Mouse (Mus musculus) hindbrain, embryonic 10.5 days (tissue): ENCODE results near the gene Morn4. TPM values are rescaled to one million over a fixed set of nuclear protein-coding genes. Genes with fewer than 3 reads are reported as not detected.
A peak's percentile ranks its signal among the peaks of the same experiment; 100 is the strongest.

Source experiments
- DNase-seq: peaks from one replicate; pipeline ENCODE4 v3.0.0-alpha.2; 2017; ENCODE audit warnings: low spot score
- H3K27ac ChIP-seq: fragments of 300-500 bp; sonication (generic); 2 replicates; pipeline ENCODE4 v1.5.1; 2016; ENCODE audit warnings: mild to moderate bottlenecking, moderate library complexity
- H3K27me3 ChIP-seq: fragments of 300-500 bp; sonication (generic); 2 replicates; pipeline ENCODE4 v1.6.1; 2016; ENCODE audit warnings: mild to moderate bottlenecking; ENCODE audit not compliant: poor library complexity, insufficient read depth, severe bottlenecking
- H3K36me3 ChIP-seq: fragments of 300-500 bp; sonication (generic); 2 replicates; pipeline ENCODE4 v1.6.1; 2016; ENCODE audit warnings: mild to moderate bottlenecking, moderate library complexity
- H3K4me1 ChIP-seq: fragments of 300-500 bp; sonication (generic); replicated peaks from 2 replicates; pipeline ENCODE4 v1.6.1; 2016; ENCODE audit warnings: mild to moderate bottlenecking
- H3K4me3 ChIP-seq: fragments of 300-500 bp; sonication (generic); 2 replicates; pipeline ENCODE4 v1.5.1; 2016; ENCODE audit warnings: mild to moderate bottlenecking, moderate library complexity
- H3K9me3 ChIP-seq: fragments of 300-500 bp; sonication (generic); 2 replicates; pipeline ENCODE4 v1.6.1; 2016; ENCODE audit warnings: mild to moderate bottlenecking, moderate library complexity
- WGBS: fragments of 180-500 bp; shearing (Covaris S2); methylation state at CpG from one replicate; pipeline ENCODE4 v1.1.7; 2016; 5-methylcytosine and 5-hydroxymethylcytosine counted together
- polyA plus RNA-seq: library from polyadenylated mRNA; unstranded; fragments of >200 nt; fragmentation: Nextera tagmentation; extraction: Ambion mirVana; gene quantifications from 2 replicates; pipeline ENCODE4 v1.2.1, GENCODE M21; 2016

Morn4 gene
- polyA plus RNA-seq, 1 experiment from 2014 or later = 73.6 TPM

DNA sequence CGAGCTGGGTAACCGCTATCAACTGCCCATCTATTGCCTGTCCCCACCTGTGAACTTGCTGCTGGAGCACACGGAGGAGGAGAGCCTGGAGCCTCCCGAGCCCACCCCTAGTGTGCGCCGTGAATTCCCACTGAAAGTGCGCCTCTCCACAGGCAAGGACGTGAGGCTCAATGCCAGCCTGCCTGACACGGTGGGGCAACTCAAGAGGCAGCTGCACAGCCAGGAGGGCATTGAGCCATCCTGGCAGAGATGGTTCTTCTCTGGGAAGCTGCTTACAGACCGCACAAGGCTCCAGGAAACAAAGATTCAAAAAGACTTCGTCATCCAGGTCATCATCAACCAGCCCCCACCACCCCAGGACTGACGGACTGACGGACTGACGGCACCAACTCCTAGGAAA is 52.5 kb downstream of the Morn4 start:
- WGBS = 85% methylated on average over 14 of the region's 14 CpGs
- H3K4me3 ChIP-seq = no peak overlapping the region
- H3K27ac ChIP-seq = no peak overlapping the region
- H3K27me3 ChIP-seq = peaks cover 3% of the 10 kb centered on the region; the same call in 1 of the 2 replicates
- H3K36me3 ChIP-seq = peaks cover 10% of the 10 kb centered on the region
- H3K9me3 ChIP-seq = no peaks in the 10 kb centered on the region
- peaks cover 25% of the 10 kb centered on the region for H3K4me1 ChIP-seq
- DNase-seq = no peak

- WGBS = 85% methylated on average over 5 of the region's 5 CpGs
- Histone ChIP-seq H3K27ac (no peak overlapping the region), H3K27me3 (no peaks in the 10 kb centered on the region), H3K4me1 (peaks cover 23% of the 10 kb centered on the region), H3K9me3 (no peaks in the 10 kb centered on the region), H3K4me3 (no peak overlapping the region), H3K36me3 (peaks cover 10% of the 10 kb centered on the region)
- no peak for DNase-seq
Measured at GRCm38 (mm10) chr19:42031112-42031511, 55.0 kb downstream of the Morn4 start.

DNA sequence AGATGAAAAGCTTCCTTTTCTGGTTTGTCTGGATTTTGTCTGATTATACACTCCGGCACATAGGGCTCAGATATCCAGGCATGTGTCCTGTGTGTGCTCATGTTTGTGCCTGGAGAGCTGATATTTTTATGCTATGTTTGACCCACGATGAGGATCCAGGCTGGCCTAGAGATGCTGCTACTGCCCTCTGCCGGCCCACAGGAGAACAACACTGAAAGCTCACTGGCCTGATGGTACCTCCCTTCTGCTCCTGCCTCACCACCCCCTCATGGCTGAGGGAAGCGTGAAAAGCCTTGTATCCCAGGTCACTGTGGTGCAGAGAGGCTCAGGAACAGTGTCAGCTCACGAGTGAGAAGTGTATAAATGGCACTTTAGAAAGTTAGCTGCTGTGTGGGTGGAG is 60.0 kb downstream of the Morn4 start:
- 10% methylated on average over 5 of the region's 5 CpGs for WGBS
- DNase-seq = peak; percentile 79
- Histone ChIP-seq H3K4me1 (peaks cover 17% of the 10 kb centered on the region), H3K9me3 (no peaks in the 10 kb centered on the region), H3K27ac (no peak overlapping the region), H3K27me3 (no peaks in the 10 kb centered on the region), H3K36me3 (no peaks in the 10 kb centered on the region), H3K4me3 (no peak overlapping the region)

Other genes with a start within 250 kb of the Morn4 start
- 5.4 and 6.7 TPM in 2 replicates for gene Frat2, start 238.2 kb downstream of the Morn4 start, polyA plus RNA-seq
- gene Rrp12, start 190.2 kb downstream of the Morn4 start, polyA plus RNA-seq = 27.3 and 34.1 TPM in 2 replicates
- gene Pgam1, start 174.4 kb downstream of the Morn4 start, polyA plus RNA-seq = 900 and 1,138 TPM in 2 replicates
- gene Exosc1, start 152.9 kb downstream of the Morn4 start, polyA plus RNA-seq = 75.5 and 92.1 TPM in 2 replicates
- gene Zdhhc16, start 152.9 kb downstream of the Morn4 start, polyA plus RNA-seq = 87.1 and 92.5 TPM in 2 replicates
- gene Mms19, start 105.2 kb downstream of the Morn4 start, polyA plus RNA-seq = 32.2 and 39.5 TPM in 2 replicates
- 11.5 and 16.9 TPM in 2 replicates for gene Ubtd1, start 104.6 kb downstream of the Morn4 start, polyA plus RNA-seq
- gene Ankrd2, start 50.4 kb downstream of the Morn4 start, polyA plus RNA-seq = 0.39 TPM in 1 of 2 replicates, not detected in the other
- 1.3 and 1.9 TPM in 2 replicates for gene Hoga1, start 40.7 kb downstream of the Morn4 start, polyA plus RNA-seq
- gene 4933411K16Rik, start 34.1 kb downstream of the Morn4 start, polyA plus RNA-seq = not detected in 2 replicates
- 28.2 TPM in 2 replicates for gene Pi4k2a, start 4.1 kb upstream of the Morn4 start, polyA plus RNA-seq
- 17.5 and 19.0 TPM in 2 replicates for gene Avpi1, start 42.7 kb upstream of the Morn4 start, polyA plus RNA-seq
- gene Marveld1, start 61.0 kb upstream of the Morn4 start, polyA plus RNA-seq = 3.1 and 3.6 TPM in 2 replicates
- 35.3 and 40.2 TPM in 2 replicates for gene Zfyve27, start 77.6 kb upstream of the Morn4 start, polyA plus RNA-seq
- gene Sfrp5, start 115.9 kb upstream of the Morn4 start, polyA plus RNA-seq = 0.26 and 0.46 TPM in 2 replicates
- gene Golga7b, start 161.2 kb upstream of the Morn4 start, polyA plus RNA-seq = 1.7 and 4.2 TPM in 2 replicates